Mouse (Mus musculus): Measurements from ENCODE around the gene Gm14525.
"Not testable (repeated sequence)": the region's sequence is repeated elsewhere in the genome, so short reads cannot be mapped to it uniquely, and the experiment has no call there.

Gm14525 gene

GRCm38 (mm10) chrX:26702538-26702937, at the start of gene Gm14525:
Gene Gm14525 (minus strand): TSS chrX:26702638.
- not testable (repeated sequence) for DNase-seq (ENCODE audit: low spot score in 2 of 2)

Measured in frontal cortex, postnatal 25 days (tissue).